Mouse (Mus musculus): ENCODE measurements around the gene Eif2b1. TPM values are rescaled to one million over a fixed set of nuclear protein-coding genes. Genes with fewer than 3 reads are reported as not detected.
"Not testable (repeated sequence)": the region's sequence is repeated elsewhere in the genome, so short reads cannot be mapped to it uniquely, and the experiment has no call there.

Gene Eif2b1
- polyA plus RNA-seq, 1 experiment from 2014 or later: 73.4 TPM

GRCm38 (mm10) chr5:124599726-124600125 lies 20.8 kb upstream of the Eif2b1 start:
- not testable (repeated sequence) for H3K4me2 ChIP-seq (replicated peaks; ENCODE audit: low read depth, low read length); ATAC-seq (ENCODE audit: low FRiP score, low TSS enrichment); H3K27me3 ChIP-seq (ENCODE audit: insufficient read depth, low read length); H3K9ac ChIP-seq (replicated peaks; ENCODE audit: low read length); H3K9me3 ChIP-seq (ENCODE audit: low read length); H3K27ac ChIP-seq (ENCODE audit: low read length); H3K4me3 ChIP-seq (ENCODE audit: low read length)
- peaks cover 12% of the 10 kb centered on the region for H3K4me1 ChIP-seq (ENCODE audit: insufficient read depth, low read length)
- H3K36me3 ChIP-seq (ENCODE audit: insufficient read depth, low read length): peaks cover 13% of the 10 kb centered on the region
- 61% methylated on average over 8 of the region's 8 CpGs for WGBS

GRCm38 (mm10) chr5:124598224-124599174 lies 19.6 kb upstream of the Eif2b1 start:
- Histone ChIP-seq H3K4me3 (ENCODE audit: low read length) (peak overlapping the region; percentile 91), H3K9me3 (ENCODE audit: low read length) (no peaks in the 10 kb centered on the region), H3K27me3 (ENCODE audit: insufficient read depth, low read length) (no peaks in the 10 kb centered on the region), H3K9ac (replicated peaks; ENCODE audit: low read length) (peak overlapping the region; percentile 85), H3K36me3 (ENCODE audit: insufficient read depth, low read length) (peaks cover 19% of the 10 kb centered on the region), H3K4me2 (replicated peaks; ENCODE audit: low read depth, low read length) (peak overlapping the region; percentile 82), H3K27ac (ENCODE audit: low read length) (no peak overlapping the region), H3K4me1 (ENCODE audit: insufficient read depth, low read length) (peaks cover 12% of the 10 kb centered on the region)
- 6% methylated on average over 30 of the region's 30 CpGs for WGBS
- ATAC-seq (ENCODE audit: low FRiP score, low TSS enrichment): peak; percentile 99

- Histone ChIP-seq H3K4me1 (ENCODE audit: insufficient read depth, low read length) (no peaks in the 10 kb centered on the region), H3K9ac (replicated peaks; ENCODE audit: low read length) (no peak overlapping the region), H3K27me3 (ENCODE audit: insufficient read depth, low read length) (no peaks in the 10 kb centered on the region), H3K4me2 (replicated peaks; ENCODE audit: low read depth, low read length) (no peak overlapping the region), H3K36me3 (ENCODE audit: insufficient read depth, low read length) (peaks cover 56% of the 10 kb centered on the region), H3K4me3 (ENCODE audit: low read length) (no peak overlapping the region), H3K9me3 (ENCODE audit: low read length) (no peaks in the 10 kb centered on the region), H3K27ac (ENCODE audit: low read length) (no peak overlapping the region)
- ATAC-seq (ENCODE audit: low FRiP score, low TSS enrichment): no peak
- 99% methylated on average over 3 of the region's 3 CpGs for WGBS
Measured at GRCm38 (mm10) chr5:124592768-124593167, 13.8 kb upstream of the Eif2b1 start.

GRCm38 (mm10) chr5:124582515-124582914 lies 3.6 kb upstream of the Eif2b1 start:
- Histone ChIP-seq H3K9me3 (ENCODE audit: low read length) (no peaks in the 10 kb centered on the region), H3K27me3 (ENCODE audit: insufficient read depth, low read length) (no peaks in the 10 kb centered on the region), H3K27ac (ENCODE audit: low read length) (no peak overlapping the region), H3K36me3 (ENCODE audit: insufficient read depth, low read length) (peaks cover 42% of the 10 kb centered on the region), H3K9ac (replicated peaks; ENCODE audit: low read length) (no peak overlapping the region), H3K4me3 (ENCODE audit: low read length) (no peak overlapping the region), H3K4me2 (replicated peaks; ENCODE audit: low read depth, low read length) (no peak overlapping the region), H3K4me1 (ENCODE audit: insufficient read depth, low read length) (peaks cover 19% of the 10 kb centered on the region)
- 91% methylated on average over 5 of the region's 5 CpGs for WGBS
- ATAC-seq (ENCODE audit: low FRiP score, low TSS enrichment): no peak

- ATAC-seq (ENCODE audit: low FRiP score, low TSS enrichment): no peak
- Histone ChIP-seq H3K36me3 (ENCODE audit: insufficient read depth, low read length) (peaks cover 53% of the 10 kb centered on the region), H3K9me3 (ENCODE audit: low read length) (no peaks in the 10 kb centered on the region), H3K4me3 (ENCODE audit: low read length) (no peak overlapping the region), H3K4me1 (ENCODE audit: insufficient read depth, low read length) (peaks cover 17% of the 10 kb centered on the region), H3K27me3 (ENCODE audit: insufficient read depth, low read length) (no peaks in the 10 kb centered on the region), H3K27ac (ENCODE audit: low read length) (no peak overlapping the region), H3K4me2 (replicated peaks; ENCODE audit: low read depth, low read length) (no peak overlapping the region), H3K9ac (replicated peaks; ENCODE audit: low read length) (no peak overlapping the region)
- 78% methylated on average over 7 of the region's 7 CpGs for WGBS
Measured at GRCm38 (mm10) chr5:124575467-124575866, 3.5 kb downstream of the Eif2b1 start.

- no peak overlapping the region for H3K27ac ChIP-seq (ENCODE audit: low read length)
- no peak overlapping the region for H3K9ac ChIP-seq (replicated peaks; ENCODE audit: low read length)
- no peak for ATAC-seq (ENCODE audit: low FRiP score, low TSS enrichment)
- peaks cover 74% of the 10 kb centered on the region for H3K36me3 ChIP-seq (ENCODE audit: insufficient read depth, low read length)
- 88% methylated on average over 12 of the region's 12 CpGs for WGBS
- no peaks in the 10 kb centered on the region for H3K27me3 ChIP-seq (ENCODE audit: insufficient read depth, low read length)
- H3K4me1 ChIP-seq (ENCODE audit: insufficient read depth, low read length): no peaks in the 10 kb centered on the region
- H3K4me2 ChIP-seq (replicated peaks; ENCODE audit: low read depth, low read length): no peak overlapping the region
- H3K9me3 ChIP-seq (ENCODE audit: low read length): no peaks in the 10 kb centered on the region
- H3K4me3 ChIP-seq (ENCODE audit: low read length): no peak overlapping the region
Measured at GRCm38 (mm10) chr5:124571068-124571467, 7.9 kb downstream of the Eif2b1 start.

- H3K27me3 ChIP-seq (ENCODE audit: insufficient read depth, low read length): no peaks in the 10 kb centered on the region
- peaks cover 3% of the 10 kb centered on the region; the same call in 1 of the 2 replicates for H3K4me1 ChIP-seq (ENCODE audit: insufficient read depth, low read length)
- WGBS: 88% methylated on average over 1 of the region's 1 CpGs
- no peak overlapping the region for H3K27ac ChIP-seq (ENCODE audit: low read length)
- H3K4me3 ChIP-seq (ENCODE audit: low read length): no peak overlapping the region
- H3K9me3 ChIP-seq (ENCODE audit: low read length): no peaks in the 10 kb centered on the region
- peaks cover 45% of the 10 kb centered on the region for H3K36me3 ChIP-seq (ENCODE audit: insufficient read depth, low read length)
- ATAC-seq (ENCODE audit: low FRiP score, low TSS enrichment): no peak
- no peak overlapping the region for H3K4me2 ChIP-seq (replicated peaks; ENCODE audit: low read depth, low read length)
- H3K9ac ChIP-seq (replicated peaks; ENCODE audit: low read length): no peak overlapping the region
Measured at GRCm38 (mm10) chr5:124555145-124555544, 23.8 kb downstream of the Eif2b1 start.

- Histone ChIP-seq H3K9ac (replicated peaks; ENCODE audit: low read length) (no peak overlapping the region; the same call in 1 of the 2 replicates), H3K9me3 (ENCODE audit: low read length) (no peaks in the 10 kb centered on the region), H3K4me2 (replicated peaks; ENCODE audit: low read depth, low read length) (peak overlapping the region; percentile 60), H3K4me1 (ENCODE audit: insufficient read depth, low read length) (peaks cover 3% of the 10 kb centered on the region; the same call in 1 of the 2 replicates), H3K27ac (ENCODE audit: low read length) (no peak overlapping the region), H3K4me3 (ENCODE audit: low read length) (peak overlapping the region; percentile 97; the same call in 1 of the 2 replicates), H3K36me3 (ENCODE audit: insufficient read depth, low read length) (peaks cover 34% of the 10 kb centered on the region), H3K27me3 (ENCODE audit: insufficient read depth, low read length) (no peaks in the 10 kb centered on the region)
- 72% methylated on average over 6 of the region's 6 CpGs for WGBS
- ATAC-seq (ENCODE audit: low FRiP score, low TSS enrichment): no peak
Measured at GRCm38 (mm10) chr5:124553607-124554006, 25.3 kb downstream of the Eif2b1 start.

GRCm38 (mm10) chr5:124552558-124553307 lies 26.2 kb downstream of the Eif2b1 start, which contains the start of gene Ddx55:
Ddx55 (plus strand) TSS chr5:124552864.
- WGBS: under 1% methylated on average over 66 of the region's 66 CpGs
- Histone ChIP-seq H3K36me3 (ENCODE audit: insufficient read depth, low read length) (peaks cover 33% of the 10 kb centered on the region), H3K27ac (ENCODE audit: low read length) (peak within 1 kb of the TSS; percentile 83), H3K9me3 (ENCODE audit: low read length) (no peaks in the 10 kb centered on the region), H3K27me3 (ENCODE audit: insufficient read depth, low read length) (no peaks in the 10 kb centered on the region), H3K4me2 (replicated peaks; ENCODE audit: low read depth, low read length) (peak within 1 kb of the TSS; percentile 60), H3K4me3 (ENCODE audit: low read length) (peak within 1 kb of the TSS; percentile 97), H3K9ac (replicated peaks; ENCODE audit: low read length) (peak within 1 kb of the TSS; percentile 82), H3K4me1 (ENCODE audit: insufficient read depth, low read length) (peaks cover 3% of the 10 kb centered on the region; the same call in 1 of the 2 replicates)
- peak; percentile 87 for ATAC-seq (ENCODE audit: low FRiP score, low TSS enrichment)

Measured in kidney, embryonic 16.5 days (tissue).